Mouse (Mus musculus): Measurements from ENCODE around the gene Pik3c2a.
A peak's percentile ranks its signal among the peaks of the same experiment; 100 is the strongest.

Pik3c2a gene

GRCm38 (mm10) chr7:116292377-116292776, 150.9 kb downstream of the Pik3c2a start:
- peak; percentile 75 for DNase-seq

GRCm38 (mm10) chr7:116290559-116290958, 152.7 kb downstream of the Pik3c2a start:
- DNase-seq = no peak

GRCm38 (mm10) chr7:116288996-116289395, 154.3 kb downstream of the Pik3c2a start:
- peak; percentile 70 for DNase-seq

GRCm38 (mm10) chr7:116287959-116288358, 155.3 kb downstream of the Pik3c2a start:
- no peak for DNase-seq

Measured in kidney, adult 11 months (tissue).